Mouse (Mus musculus): ENCODE data around the gene Slc1a6.
"Not testable (repeated sequence)": the region's sequence is repeated elsewhere in the genome, so short reads cannot be mapped to it uniquely, and the experiment has no call there.

The Slc1a6 gene

GRCm38 (mm10) chr10:78779981-78780651, at the start of gene Slc1a6:
Slc1a6 (plus strand) TSS chr10:78780496.
- DNase-seq (ENCODE audit: low read depth, low spot score), result no peak

GRCm38 (mm10) chr10:78739821-78740220, 40.5 kb upstream of the Slc1a6 start:
- no peak for DNase-seq (ENCODE audit: low read depth, low spot score)

- DNase-seq (ENCODE audit: low read depth, low spot score), result no peak
Observed at GRCm38 (mm10) chr10:78743721-78744120, 36.6 kb upstream of the Slc1a6 start.

- DNase-seq (ENCODE audit: low read depth, low spot score), result peak; percentile 63
Observed at GRCm38 (mm10) chr10:78745453-78746232, 34.7 kb upstream of the Slc1a6 start.

GRCm38 (mm10) chr10:78747035-78747721, 33.1 kb upstream of the Slc1a6 start:
- DNase-seq (ENCODE audit: low read depth, low spot score), result peak; percentile 26

GRCm38 (mm10) chr10:78748161-78748560, 32.1 kb upstream of the Slc1a6 start:
- DNase-seq (ENCODE audit: low read depth, low spot score), result no peak

- DNase-seq (ENCODE audit: low read depth, low spot score), result no peak
Observed at GRCm38 (mm10) chr10:78748946-78749345, 31.4 kb upstream of the Slc1a6 start.

- peak; percentile 87 for DNase-seq (ENCODE audit: low read depth, low spot score)
Observed at GRCm38 (mm10) chr10:78752452-78753191, 27.7 kb upstream of the Slc1a6 start, which contains the start of gene Ccdc105. Ccdc105 (minus strand) TSS chr10:78753065.

- peak; percentile 62 for DNase-seq (ENCODE audit: low read depth, low spot score)
Observed at GRCm38 (mm10) chr10:78756021-78756420, 24.3 kb upstream of the Slc1a6 start.

- no peak for DNase-seq (ENCODE audit: low read depth, low spot score)
Observed at GRCm38 (mm10) chr10:78765570-78765969, 14.7 kb upstream of the Slc1a6 start.

- no peak for DNase-seq (ENCODE audit: low read depth, low spot score)
Observed at GRCm38 (mm10) chr10:78775830-78776229, 4.5 kb upstream of the Slc1a6 start.

GRCm38 (mm10) chr10:78779527-78779926, 769 bp upstream of the Slc1a6 start:
- no peak for DNase-seq (ENCODE audit: low read depth, low spot score)

GRCm38 (mm10) chr10:78787566-78788087, 7.3 kb downstream of the Slc1a6 start:
- peak; percentile 83 for DNase-seq (ENCODE audit: low read depth, low spot score)

- DNase-seq (ENCODE audit: low read depth, low spot score), result no peak
Observed at GRCm38 (mm10) chr10:78790561-78790960, 10.3 kb downstream of the Slc1a6 start.

GRCm38 (mm10) chr10:78801449-78801848, 21.2 kb downstream of the Slc1a6 start:
- DNase-seq (ENCODE audit: low read depth, low spot score), result no peak

GRCm38 (mm10) chr10:78812358-78813060, 32.2 kb downstream of the Slc1a6 start:
- no peak for DNase-seq (ENCODE audit: low read depth, low spot score)

- not testable (repeated sequence) for DNase-seq (ENCODE audit: low read depth, low spot score)
Observed at GRCm38 (mm10) chr10:78840456-78840855, 60.2 kb downstream of the Slc1a6 start.

GRCm38 (mm10) chr10:78852066-78852465, 71.8 kb downstream of the Slc1a6 start, which contains the start of gene Olfr1356:
Olfr1356 (minus strand) TSS chr10:78852166.
- no peak for DNase-seq (ENCODE audit: low read depth, low spot score)
